Mouse (Mus musculus) cerebellum, adult 11 months (tissue): ENCODE data around the gene Thop1.

Source experiments
- DNase-seq: peaks from one replicate; pipeline ENCODE4 v3.0.0; 2022

The Thop1 gene

DNA sequence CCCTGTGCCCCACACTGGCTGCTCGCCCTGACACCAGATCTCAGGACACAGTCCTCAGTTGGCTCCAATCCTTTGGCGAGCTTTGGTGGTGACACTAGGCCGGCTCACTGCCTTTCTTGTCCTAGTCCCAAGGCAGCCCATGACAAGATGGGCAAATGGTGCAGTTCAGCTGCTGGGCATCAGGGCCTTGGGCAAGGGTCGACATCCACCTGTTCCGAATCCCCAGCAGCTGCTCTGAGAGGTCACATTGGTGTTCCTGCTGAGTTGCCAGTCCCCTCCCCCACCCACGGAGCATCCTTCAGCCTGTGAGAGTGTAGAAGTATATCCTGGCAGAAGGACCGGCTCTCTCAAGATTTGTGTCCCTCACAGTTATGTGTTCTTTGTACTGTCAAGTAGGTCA, 50.8 kb downstream of the Thop1 start:
- DNase-seq = no peak

DNA sequence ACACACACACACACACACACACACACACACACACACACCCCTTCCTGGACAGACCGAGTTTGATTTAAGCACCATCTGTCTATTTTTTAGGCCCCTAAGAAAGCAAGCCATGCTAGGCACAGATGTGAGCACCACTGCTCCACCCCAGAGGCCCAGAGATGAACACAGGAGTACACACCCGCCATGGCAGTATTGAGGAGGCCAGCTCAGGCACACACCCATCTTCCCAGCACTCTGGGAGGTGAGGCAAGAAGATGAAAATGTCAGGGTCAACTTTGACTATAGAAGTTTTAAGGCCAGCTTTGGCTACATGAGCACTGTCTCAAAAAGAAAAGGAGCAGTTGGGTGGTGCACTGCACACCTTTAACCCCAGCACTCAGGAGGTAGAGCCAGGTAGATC, 53.1 kb downstream of the Thop1 start:
- no peak for DNase-seq

DNA sequence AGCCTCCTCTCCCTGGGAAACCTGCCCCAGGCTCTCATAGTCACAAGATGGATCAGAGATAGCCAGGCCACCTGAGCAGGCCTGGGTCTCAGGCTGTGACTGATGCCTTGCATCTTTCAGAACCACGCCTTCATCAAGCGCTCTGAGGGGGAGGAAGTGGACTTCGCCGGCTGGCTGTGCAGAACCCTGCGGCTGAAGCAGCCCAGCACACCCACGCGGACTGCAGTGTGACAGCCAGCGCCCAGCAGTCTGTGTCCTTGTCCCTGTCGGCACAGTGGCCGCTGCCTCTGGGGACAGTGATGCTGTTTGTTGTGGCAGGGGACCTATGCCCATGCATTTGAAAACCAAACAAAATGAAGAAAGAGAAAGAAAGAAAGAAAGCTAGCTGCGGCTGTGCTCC, 53.7 kb downstream of the Thop1 start:
- no peak for DNase-seq
